Mouse (Mus musculus) heart, embryonic 14.5 days (tissue): ENCODE measurements at regions not wholly inside any gene's neighbourhood (a gene's known extent, or its start where the extent isn't known, plus 50 kb on each side); places are given as distances from the start of the nearest gene placed in this dataset.

ENCODE experiments used
- ATAC-seq: fragments of 200-750 bp; cut with Nextera tagmentation; 2 replicates; pipeline ENCODE4 v1.8.0; 2017; ENCODE audit warnings: low read depth, moderate TSS enrichment; ENCODE audit not compliant: insufficient number of reproducible peaks, insufficient read depth, low FRiP score
- H3K27ac ChIP-seq, 2 experiments: fragments of 200-500 bp in 1 of 2; fragments of 300-500 bp in 1 of 2; sonication (generic) in 1 of 2; replicated peaks in 1 of 2; 2 replicates each; pipeline ENCODE4 v1.5.1; 2012 to 2014; ENCODE audit warnings: low read depth in 2 of 2, low read length in 2 of 2, control low read depth in 1 of 2, mild to moderate bottlenecking in 1 of 2, mixed read lengths in 1 of 2; ENCODE audit not compliant: control insufficient read depth in 1 of 2, insufficient read depth in 1 of 2
- H3K27me3 ChIP-seq: fragments of 300-500 bp; sonication (generic); 2 replicates; pipeline ENCODE4 v1.6.1; 2014; ENCODE audit warnings: mild to moderate bottlenecking, low read length, control low read depth; ENCODE audit not compliant: control insufficient read depth, insufficient read depth
- H3K36me3 ChIP-seq: fragments of 300-500 bp; sonication (generic); 2 replicates; pipeline ENCODE4 v1.6.1; 2014; ENCODE audit warnings: mild to moderate bottlenecking, control low read depth, low read length, mixed read lengths; ENCODE audit not compliant: control insufficient read depth, insufficient read depth
- H3K4me1 ChIP-seq, 2 experiments: fragments of 200-500 bp in 1 of 2; fragments of 300-500 bp in 1 of 2; sonication (generic) in 1 of 2; 2 replicates each; pipeline ENCODE4 v1.6.1; 2012 to 2014; ENCODE audit warnings: low read length in 2 of 2, control low read depth in 1 of 2, mixed read lengths in 1 of 2; ENCODE audit not compliant: control insufficient read depth in 2 of 2, insufficient read depth in 2 of 2
- H3K4me2 ChIP-seq: fragments of 300-500 bp; sonication (generic); 2 replicates; pipeline ENCODE4 v1.6.1; 2014; ENCODE audit warnings: mild to moderate bottlenecking, low read length
- H3K4me3 ChIP-seq, 2 experiments: fragments of 200-500 bp in 1 of 2; fragments of 300-500 bp in 1 of 2; sonication (generic) in 1 of 2; 2 replicates each; pipeline ENCODE4 v1.5.1; 2012 to 2014; ENCODE audit warnings: low read length in 2 of 2, mild to moderate bottlenecking in 2 of 2, control low read depth in 1 of 2, low read depth in 1 of 2, moderate library complexity in 1 of 2; ENCODE audit not compliant: control insufficient read depth in 1 of 2, insufficient read depth in 1 of 2
- H3K9ac ChIP-seq: fragments of 300-500 bp; sonication (generic); 2 replicates; pipeline ENCODE4 v1.6.1; 2014; ENCODE audit warnings: mild to moderate bottlenecking, low read length
- H3K9me3 ChIP-seq: fragments of 300-500 bp; sonication (generic); 2 replicates; pipeline ENCODE4 v1.6.1; 2016; ENCODE audit warnings: low read length, control low read depth; ENCODE audit not compliant: control insufficient read depth
- whole genome bisulfite sequencing: fragments of 180-500 bp; shearing (Covaris S2); extraction: QIAGEN DNeasy Blood & Tissue Kit; methylation state at CpG from one replicate; pipeline ENCODE4 v1.1.7; 2014; 5-methylcytosine and 5-hydroxymethylcytosine counted together

GRCm38 (mm10) chr14:16962216-16962826 is 143.4 kb upstream of the Rarb start:
- no peak overlapping the region for H3K27ac ChIP-seq
- ATAC-seq = no peak

GRCm38 (mm10) chr14:16957802-16958201 is 138.8 kb upstream of the Rarb start:
- ATAC-seq = no peak
- Histone ChIP-seq H3K4me1 (peaks cover 4 to 18% of the 10 kb centered on the region in 2 experiments; a peak in 3 of 4 replicates), H3K9ac (no peak overlapping the region), H3K9me3 (no peaks in the 10 kb centered on the region), H3K4me2 (no peak overlapping the region), H3K27me3 (no peaks in the 10 kb centered on the region), H3K4me3 (no peak overlapping the region), H3K27ac (no peak overlapping the region), H3K36me3 (no peaks in the 10 kb centered on the region)
- WGBS = 22% methylated on average over 3 of the region's 3 CpGs

More at GRCm38 (mm10) chr14:16962216-16962826, 143.4 kb upstream of the Rarb start:
- H3K4me2 ChIP-seq = no peak overlapping the region
- no peak overlapping the region for H3K9ac ChIP-seq
- no peak overlapping the region for H3K4me3 ChIP-seq
- no peaks in the 10 kb centered on the region for H3K36me3 ChIP-seq
- WGBS = 86% methylated on average over 3 of the region's 3 CpGs
- peaks cover 4 to 16% of the 10 kb centered on the region in 2 experiments; a peak in 3 of 4 replicates for H3K4me1 ChIP-seq
- H3K27me3 ChIP-seq = no peaks in the 10 kb centered on the region
- no peaks in the 10 kb centered on the region for H3K9me3 ChIP-seq

DNA sequence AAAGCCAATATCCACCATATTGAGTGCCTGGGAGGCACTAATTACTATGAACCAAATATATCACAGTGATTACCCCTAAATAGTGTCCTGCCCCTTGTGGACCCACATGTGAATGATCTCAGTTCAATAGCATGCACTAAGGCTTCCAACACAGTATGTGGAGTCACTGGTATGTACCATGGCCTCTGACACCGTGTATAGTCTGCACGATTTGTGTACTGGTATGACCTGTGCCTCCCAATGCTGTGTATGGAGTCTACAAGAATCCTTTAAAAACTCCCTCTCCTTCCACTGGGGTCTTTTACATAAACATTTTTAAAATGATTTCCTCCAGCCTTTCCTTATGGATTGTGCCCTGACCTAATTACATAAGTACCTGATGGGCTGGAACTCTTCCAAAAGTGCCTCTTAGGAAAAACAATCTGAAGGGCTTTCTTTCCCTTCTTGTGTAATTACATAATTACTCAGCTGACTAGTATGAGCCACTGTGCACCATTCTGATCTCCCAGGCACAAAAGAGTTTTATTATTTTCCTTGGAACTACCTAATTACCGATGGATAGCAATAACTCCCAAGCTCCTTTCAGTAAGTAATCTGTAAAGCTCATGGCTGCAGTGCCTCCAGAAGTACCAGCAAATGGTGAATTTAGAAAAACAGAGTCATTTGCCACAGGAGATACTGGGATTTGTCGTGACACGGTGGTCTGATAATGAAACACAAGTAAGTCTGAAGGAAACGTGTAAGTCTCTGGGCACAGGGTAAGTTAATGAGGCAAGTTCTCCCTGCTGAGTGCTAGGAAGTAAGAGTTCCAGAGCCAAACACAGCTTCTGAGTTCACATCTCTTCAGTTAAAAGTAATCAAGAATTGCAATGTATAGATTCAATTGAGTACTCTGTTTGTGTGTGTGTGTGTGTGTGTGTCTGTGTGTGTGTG is 135.8 kb upstream of the Rarb start:
- WGBS = 64% methylated on average over 6 of the region's 6 CpGs
- H3K4me3 ChIP-seq = no peak overlapping the region
- no peak overlapping the region for H3K27ac ChIP-seq
- H3K9me3 ChIP-seq = no peaks in the 10 kb centered on the region
- no peaks in the 10 kb centered on the region for H3K36me3 ChIP-seq
- H3K27me3 ChIP-seq = no peaks in the 10 kb centered on the region
- no peak overlapping the region for H3K9ac ChIP-seq
- ATAC-seq = no peak
- H3K4me1 ChIP-seq = peaks cover 2 to 10% of the 10 kb centered on the region in 2 experiments; a peak in 3 of 4 replicates
- no peak overlapping the region for H3K4me2 ChIP-seq

DNA sequence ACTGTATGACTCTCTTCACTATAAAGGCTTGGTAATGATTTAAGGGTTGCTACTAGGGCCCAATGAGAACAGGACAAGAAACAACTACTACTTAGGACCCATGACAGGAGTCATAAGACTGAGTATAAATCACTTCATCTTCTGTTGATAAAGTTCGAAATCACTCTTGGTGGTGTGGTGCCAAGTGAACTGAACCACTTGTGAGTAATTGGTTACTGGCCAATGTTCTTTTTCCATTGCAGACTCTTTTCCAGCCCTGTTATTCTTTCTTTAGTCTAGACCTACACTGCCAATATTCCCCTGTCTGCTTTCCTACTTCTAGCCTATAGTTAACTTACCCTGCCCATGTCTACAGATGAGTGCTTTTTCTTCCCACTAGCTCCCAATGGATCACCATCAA is 129.8 kb upstream of the Rarb start:
- H3K27me3 ChIP-seq = no peaks in the 10 kb centered on the region
- H3K9me3 ChIP-seq = no peaks in the 10 kb centered on the region
- no peak overlapping the region for H3K27ac ChIP-seq
- WGBS = 31% methylated on average over 1 of the region's 1 CpGs
- no peaks in the 10 kb centered on the region for H3K4me1 ChIP-seq
- H3K9ac ChIP-seq = no peak overlapping the region
- H3K4me3 ChIP-seq = no peak overlapping the region
- H3K4me2 ChIP-seq = no peak overlapping the region
- H3K36me3 ChIP-seq = no peaks in the 10 kb centered on the region
- ATAC-seq = no peak

- Histone ChIP-seq H3K4me1 (no peaks in the 10 kb centered on the region), H3K27ac (no peak overlapping the region), H3K9me3 (no peaks in the 10 kb centered on the region), H3K27me3 (no peaks in the 10 kb centered on the region), H3K36me3 (no peaks in the 10 kb centered on the region), H3K4me2 (no peak overlapping the region), H3K4me3 (no peak overlapping the region), H3K9ac (no peak overlapping the region)
- 75% methylated on average over 1 of the region's 1 CpGs for WGBS
- no peak for ATAC-seq
Measured at GRCm38 (mm10) chr14:16944441-16944840, 125.5 kb upstream of the Rarb start.

DNA sequence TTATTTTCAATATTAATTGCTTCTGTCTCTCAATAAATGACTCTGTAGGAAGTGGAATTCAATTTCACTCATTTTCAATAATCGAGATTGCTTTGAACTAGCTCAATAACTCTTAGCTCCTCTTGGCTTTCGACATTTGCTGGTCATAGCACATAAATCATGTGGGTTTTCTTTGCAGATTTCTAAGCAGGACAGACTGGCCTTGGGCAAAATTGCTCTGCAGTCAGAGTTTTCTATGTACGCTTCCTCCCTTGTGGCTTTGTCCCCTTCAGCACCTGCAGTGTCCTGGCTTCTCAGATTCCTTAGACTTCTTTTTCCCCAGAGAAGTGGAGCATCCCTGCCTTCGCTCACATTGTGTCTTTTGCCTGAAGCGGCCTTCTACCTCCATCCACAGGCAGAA is 124.6 kb upstream of the Rarb start:
- Histone ChIP-seq H3K36me3 (no peaks in the 10 kb centered on the region), H3K4me1 (no peaks in the 10 kb centered on the region), H3K27me3 (no peaks in the 10 kb centered on the region), H3K27ac (no peak overlapping the region), H3K4me3 (no peak overlapping the region), H3K9me3 (no peaks in the 10 kb centered on the region), H3K4me2 (no peak overlapping the region), H3K9ac (no peak overlapping the region)
- ATAC-seq = no peak
- WGBS = 82% methylated on average over 5 of the region's 5 CpGs

DNA sequence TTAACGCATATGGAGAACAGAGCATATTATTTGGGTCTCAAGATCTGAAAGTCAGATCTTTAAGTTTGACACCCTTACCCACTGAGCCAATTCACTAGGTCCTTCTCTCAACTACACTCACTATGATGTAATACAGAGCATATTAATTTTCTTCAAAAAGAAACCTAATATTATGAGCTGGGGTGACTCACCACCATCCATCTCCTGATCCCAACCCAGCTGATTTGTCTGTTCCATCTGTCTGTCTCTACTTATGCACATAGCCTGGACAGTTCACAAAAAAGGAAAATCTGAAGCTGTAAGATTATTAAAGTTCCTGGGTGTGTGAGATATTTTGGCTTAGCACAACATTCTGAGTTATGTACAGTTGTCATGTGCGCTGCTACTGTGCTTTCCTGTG is 108.2 kb upstream of the Rarb start:
- WGBS = 91% methylated on average over 2 of the region's 2 CpGs
- H3K27ac ChIP-seq = no peak overlapping the region
- ATAC-seq = no peak
- H3K9ac ChIP-seq = no peak overlapping the region
- no peaks in the 10 kb centered on the region for H3K36me3 ChIP-seq
- H3K9me3 ChIP-seq = no peaks in the 10 kb centered on the region
- no peak overlapping the region for H3K4me2 ChIP-seq
- no peaks in the 10 kb centered on the region for H3K4me1 ChIP-seq
- H3K4me3 ChIP-seq = no peak overlapping the region
- H3K27me3 ChIP-seq = no peaks in the 10 kb centered on the region
